Mouse (Mus musculus) telencephalon, adult 2 months (tissue): ENCODE measurements around the gene Tmie.
"Not testable (repeated sequence)": the region's sequence is repeated elsewhere in the genome, so short reads cannot be mapped to it uniquely, and the experiment has no call there.

Experiments
- DNase-seq: peaks from one replicate; pipeline ENCODE4 v3.0.0-alpha.2; 2011; ENCODE audit warnings: low read depth, low spot score

Gene Tmie

DNA sequence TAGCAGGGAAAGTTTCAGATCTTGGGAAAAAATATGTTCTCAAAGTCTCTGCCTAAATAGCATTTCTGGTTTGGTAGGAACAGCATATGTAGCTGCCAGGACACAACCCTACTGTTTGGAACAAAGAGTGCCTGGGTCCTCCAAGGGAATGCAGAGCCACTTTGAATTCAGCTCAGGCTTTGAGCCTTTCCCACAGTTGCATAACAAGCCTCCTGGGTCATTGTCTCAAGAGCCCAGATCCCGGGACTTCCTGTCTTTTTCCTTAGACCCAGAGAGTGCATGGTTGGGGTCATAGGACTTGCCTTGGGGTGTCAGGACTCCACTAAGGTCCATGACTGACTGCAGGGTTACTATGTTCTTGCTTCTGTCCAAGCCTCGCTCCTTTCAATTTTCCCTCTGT lies 43.8 kb downstream of the Tmie start:
- no peak for DNase-seq

- DNase-seq, result no peak
These were observed 45.0 kb downstream of the Tmie start for GRCm38 (mm10) chr9:110834961-110835360.

- no peak for DNase-seq
These were observed 45.5 kb downstream of the Tmie start, which contains the start of gene Prss45 for GRCm38 (mm10) chr9:110834411-110834810. Gene Prss45 (plus strand): TSS chr9:110834588.

DNA sequence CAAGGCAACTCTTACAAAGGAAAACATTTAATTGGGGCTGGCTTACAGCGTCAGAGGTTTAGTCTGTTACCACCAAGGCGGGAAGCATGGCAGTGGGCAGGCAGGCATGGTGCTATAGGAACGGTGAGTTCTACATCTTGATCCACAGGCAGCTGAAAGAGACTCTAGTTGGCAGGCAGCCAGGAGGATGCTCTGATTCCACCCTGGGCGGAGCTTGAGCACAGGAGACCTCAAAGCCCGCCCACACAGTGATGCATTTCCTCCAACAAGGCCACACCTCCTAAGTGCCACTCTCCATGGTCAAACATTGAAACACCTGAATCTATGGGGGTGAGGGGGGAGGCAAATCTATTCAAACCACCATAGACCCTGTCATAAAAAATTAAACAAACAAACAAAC lies 46.9 kb downstream of the Tmie start:
- DNase-seq, result no peak

DNA sequence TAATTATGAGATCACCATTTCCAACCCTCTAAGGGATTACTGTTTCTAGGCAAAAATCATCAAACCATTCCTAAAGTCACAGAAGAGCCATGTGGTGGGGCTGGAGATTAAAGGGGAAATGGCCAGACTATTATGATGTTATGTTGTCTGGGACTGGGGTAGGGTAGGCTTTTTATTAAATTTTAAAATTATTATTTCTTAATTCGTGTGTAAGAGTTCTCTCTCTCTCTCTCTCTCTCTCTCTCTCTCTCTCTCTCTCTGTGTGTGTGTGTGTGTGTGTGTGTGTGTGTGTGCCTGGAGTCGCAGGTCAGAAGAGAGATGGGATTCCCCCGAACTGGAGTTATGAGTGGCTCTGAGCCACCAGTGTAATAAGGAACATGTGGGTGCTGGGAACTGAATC lies 53.5 kb downstream of the Tmie start, which contains the start of gene Prss43:
Prss43 (plus strand) TSS at position 301 of the 400 bp plus-strand sequence.
- no peak for DNase-seq

- no peak for DNase-seq
These were observed 54.1 kb downstream of the Tmie start for GRCm38 (mm10) chr9:110825832-110826231.

DNA sequence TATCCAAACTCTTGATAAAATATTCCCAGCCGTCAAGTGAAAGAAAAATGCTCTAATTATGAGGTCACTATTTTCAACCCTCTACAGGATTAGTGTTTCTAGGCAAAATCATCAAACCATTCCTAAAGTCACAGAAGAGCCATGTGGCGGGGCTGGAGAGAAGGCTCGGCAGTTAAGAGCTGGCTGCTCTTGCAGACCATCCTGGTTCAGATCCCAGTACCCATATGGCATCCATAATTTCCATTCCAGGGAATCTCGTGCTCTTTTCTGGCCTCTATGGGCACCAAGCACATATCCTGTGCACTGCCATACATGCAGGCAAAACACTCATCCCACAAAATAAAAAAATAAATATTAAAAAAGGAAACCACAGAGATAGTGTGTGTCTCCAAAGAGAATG lies 54.5 kb downstream of the Tmie start:
- no peak for DNase-seq

- no peak for DNase-seq
These were observed 58.5 kb downstream of the Tmie start for GRCm38 (mm10) chr9:110821436-110821835.

GRCm38 (mm10) chr9:110820546-110820945 lies 59.4 kb downstream of the Tmie start:
- not testable (repeated sequence) for DNase-seq
